Mouse (Mus musculus) stomach, postnatal 0 days (tissue): ENCODE results near the gene Aph1a.

Experiments
- CTCF ChIP-seq: IDR thresholded peaks from 2 replicates; pipeline ENCODE4 v1.5.1; 2016; ENCODE audit warnings: antibody characterized with exemption, low read depth, mild to moderate bottlenecking, moderate library complexity
- EP300 ChIP-seq: optimal IDR thresholded peaks from 2 replicates; pipeline ENCODE3; 2016; ENCODE audit warnings: antibody characterized with exemption

DNA sequence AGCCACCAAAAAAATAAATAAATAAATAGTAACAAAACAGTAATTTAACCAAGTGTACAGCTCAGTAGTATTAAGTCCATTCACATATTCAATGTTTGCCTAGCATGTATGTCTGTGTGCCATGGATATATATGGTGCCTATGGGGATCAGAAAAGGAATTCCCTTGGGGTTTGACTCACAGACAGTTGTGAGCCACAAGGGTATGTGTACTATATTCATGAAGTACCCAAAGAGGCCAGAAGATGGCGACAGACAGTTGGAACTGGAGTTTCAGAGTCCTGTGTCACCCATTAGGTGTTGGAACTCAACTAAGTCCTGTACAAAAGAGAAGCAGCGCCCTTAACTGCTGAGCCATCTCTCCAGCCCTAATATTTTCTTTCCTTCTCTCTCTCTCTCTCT lies 32.0 kb upstream of the Aph1a start:
- TF ChIP-seq CTCF (peak; percentile 90), EP300 (no peak)
